14 mouse cellular contexts compared by ENCODE assay signal in the genomic region with DNA sequence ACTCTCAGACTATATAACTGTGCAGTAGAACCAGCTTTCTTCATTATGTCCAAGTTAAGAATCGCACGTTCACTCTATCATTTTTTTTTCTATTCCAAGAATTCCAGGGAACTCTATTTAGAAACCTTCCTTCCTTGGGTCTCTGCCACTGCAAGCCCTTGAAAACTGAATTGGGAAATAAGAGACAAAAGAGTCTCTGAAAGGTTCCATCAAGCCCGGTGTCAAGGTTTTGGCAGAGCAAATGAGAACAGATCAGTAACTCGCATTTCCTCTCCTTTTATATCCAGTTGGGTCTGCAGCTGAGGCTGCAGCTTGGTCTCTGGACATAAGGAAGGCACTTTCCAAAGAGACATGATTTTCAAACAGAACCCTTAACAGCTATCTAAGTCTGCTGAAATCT.
DNase-seq lines count a peak whose midpoint lies in the region; ATAC-seq and TF ChIP-seq lines count a peak whose summit lies in the region.
"Had no signal": no experiment of that assay in that cellular context is flagged by ENCODE, and none has a peak within 500 bp of the region (broad histone marks: within the 10 kb centered on the region; RNA-seq: fewer than 3 reads in every experiment).

No protein-coding gene starts in this region.

- H3K9me3 ChIP-seq in forebrain, embryonic 12.5 days: no peaks in the 10 kb centered on the region
- no peaks in the 10 kb centered on the region for H3K9me3 ChIP-seq in midbrain, embryonic 15.5 days
- H3K9me3 ChIP-seq: embryonic facial prominence, embryonic 13.5 days had no signal

- no peaks in the 10 kb centered on the region for H3K36me3 ChIP-seq in forebrain, embryonic 12.5 days (replicated peaks)
- H3K36me3 ChIP-seq in midbrain, embryonic 15.5 days (replicated peaks): no peaks in the 10 kb centered on the region
- H3K36me3 ChIP-seq: embryonic facial prominence, embryonic 13.5 days had no signal

- H3K27me3 ChIP-seq in forebrain, embryonic 12.5 days: peaks cover 14% of the 10 kb centered on the region
- no peaks in the 10 kb centered on the region for H3K27me3 ChIP-seq in midbrain, embryonic 15.5 days (replicated peaks)
- H3K27me3 ChIP-seq: embryonic facial prominence, embryonic 13.5 days had no signal

- 0 out of 2 replicates have a peak overlapping the region, but pooled peaks have one; percentile 8 for H3K27ac ChIP-seq in layer of hippocampus, adult 2 months
- H3K27ac ChIP-seq in forebrain, embryonic 12.5 days: peak overlapping the region; percentile 77
- peak overlapping the region; percentile 31; the same call in 1 of the 2 replicates for H3K27ac ChIP-seq in midbrain, embryonic 15.5 days
- H3K27ac ChIP-seq: embryonic facial prominence, embryonic 13.5 days; heart, adult 2 months; kidney, postnatal 0 days had no signal

- H3K4me3 ChIP-seq in layer of hippocampus, adult 2 months: no peak overlapping the region; the same call in 1 of the 2 replicates
- H3K4me3 ChIP-seq in forebrain, embryonic 12.5 days (replicated peaks): no peak overlapping the region
- H3K4me3 ChIP-seq in midbrain, embryonic 15.5 days: no peak overlapping the region
- H3K4me3 ChIP-seq: embryonic facial prominence, embryonic 13.5 days; heart, adult 2 months had no signal

- 39% methylated on average over 4 of the region's 4 CpGs for WGBS in forebrain, embryonic 12.5 days
- WGBS in midbrain, embryonic 15.5 days: 48% methylated on average over 4 of the region's 4 CpGs

- H3K9ac ChIP-seq in forebrain, embryonic 12.5 days: no peak overlapping the region
- H3K9ac ChIP-seq in midbrain, embryonic 15.5 days: no peak overlapping the region
- H3K9ac ChIP-seq: embryonic facial prominence, embryonic 13.5 days; lung, embryonic 14.5 days had no signal

- no peak for TF ChIP-seq CTCF in layer of hippocampus, adult 2 months (conservative IDR thresholded peaks at IDR 0.05)

- no peak for ATAC-seq in forebrain, embryonic 12.5 days (ENCODE audit: low FRiP score)
- ATAC-seq in midbrain, embryonic 15.5 days (replicated peaks): no peak
- no peak for ATAC-seq in inflammation-experienced regulatory T-cells, adult 6 months
- ATAC-seq in activated CD4-positive, CD25-positive, alpha-beta regulatory T cell, adult 4 months: no peak

- H3K4me1 ChIP-seq in forebrain, embryonic 12.5 days: peaks cover 31% of the 10 kb centered on the region
- peaks cover 23% of the 10 kb centered on the region for H3K4me1 ChIP-seq in midbrain, embryonic 15.5 days

- peak overlapping the region; percentile 37 for H3K4me2 ChIP-seq in forebrain, embryonic 12.5 days
- no peak overlapping the region for H3K4me2 ChIP-seq in midbrain, embryonic 15.5 days
- H3K4me2 ChIP-seq: embryonic facial prominence, embryonic 13.5 days had no signal

- DNase-seq in layer of hippocampus, adult 2 months (ENCODE audit: low spot score in 2 of 2): no peak
- DNase-seq in layer of hippocampus, adult 9-11 months: no peak
- peak; percentile 33 for DNase-seq in adrenal gland, postnatal 14 days
- DNase-seq: cerebellum, adult 18-20 months; gastrocnemius, postnatal 10 days; heart, adult 2 months; right cerebral cortex, postnatal 25 days had no signal

Comparison
In these comparisons a context has a peak if more than half of its experiments do, and no peak if none do; other contexts are left out.
1. H3K27ac ChIP-seq: peak in every context shown above with its lines; median percentile 77 in forebrain, embryonic 12.5 days; 31 in midbrain, embryonic 15.5 days; 8 in layer of hippocampus, adult 2 months.